Mouse (Mus musculus) CH12.LX (cell line): Measurements from ENCODE around the gene Kalrn.

ENCODE experiments used
- CTCF ChIP-seq, 2 experiments: IDR thresholded peaks in 1 of 2; conservative IDR thresholded peaks in 1 of 2; 2 replicates each; pipeline ENCODE4 v1.5.1; 2011 to 2012; ENCODE audit warnings: low read depth in 2 of 2, low read length in 2 of 2, improper control_type of control experiment in 1 of 2, inconsistent platforms in 1 of 2, mild to moderate bottlenecking in 1 of 2, moderate library complexity in 1 of 2
- EP300 ChIP-seq: IDR thresholded peaks from 2 replicates; pipeline ENCODE4 v1.6.1; 2011; ENCODE audit warnings: low read length, improper control_type of control experiment
- MAFK ChIP-seq: IDR thresholded peaks from 2 replicates; pipeline ENCODE4 v1.6.1; 2011; ENCODE audit warnings: low read length, improper control_type of control experiment; ENCODE audit not compliant: insufficient replicate concordance
- MEF2A ChIP-seq: IDR thresholded peaks from 2 replicates; pipeline ENCODE4 v1.6.1; 2014; ENCODE audit warnings: low read depth, mild to moderate bottlenecking, inconsistent platforms, low read length, improper control_type of control experiment, borderline replicate concordance
- MYC ChIP-seq: IDR thresholded peaks from 2 replicates; pipeline ENCODE4 v1.6.1; 2011; ENCODE audit warnings: low read depth, mild to moderate bottlenecking, improper control_type of control experiment, low read length
- NELFE ChIP-seq: IDR thresholded peaks from 2 replicates; pipeline ENCODE4 v1.6.1; 2011; ENCODE audit warnings: low read depth, low read length, improper control_type of control experiment
- POLR2A ChIP-seq: IDR thresholded peaks from 2 replicates; pipeline ENCODE4 v1.6.1; 2011; ENCODE audit warnings: low read depth, mild to moderate bottlenecking, improper control_type of control experiment, low read length
- ZMIZ1 ChIP-seq: IDR thresholded peaks from 2 replicates; pipeline ENCODE4 v1.6.1; 2012; ENCODE audit warnings: low read depth, mild to moderate bottlenecking, inconsistent platforms, low read length, improper control_type of control experiment

- TF ChIP-seq POLR2A, result no peak
- TF ChIP-seq CTCF (conservative IDR thresholded peaks at IDR 0.05 in 1 of 2, IDR thresholded peaks at IDR 0.05 in 1 of 2; ENCODE audit: low read depth in 2 of 2, low read length in 2 of 2), result no peak
- no peak for TF ChIP-seq NELFE
- TF ChIP-seq MAFK, result no peak
- no peak for TF ChIP-seq EP300
- no peak for TF ChIP-seq ZMIZ1
- TF ChIP-seq MYC, result no peak
- no peak for TF ChIP-seq MEF2A
Measured at GRCm38 (mm10) chr16:34504250-34504649, 69.1 kb downstream of the Kalrn start.
